Mouse (Mus musculus) testis, adult 2 months (tissue): Measurements from ENCODE around the gene Ighmbp2. TPM values are rescaled to one million over a fixed set of nuclear protein-coding genes. Genes with fewer than 3 reads are reported as not detected.
A peak's percentile ranks its signal among the peaks of the same experiment; 100 is the strongest.

Experiments
- H3K27ac ChIP-seq: fragments of 200-500 bp; 2 replicates; pipeline ENCODE4 v1.5.1; 2012; ENCODE audit warnings: low read depth, low read length; ENCODE audit not compliant: control insufficient read depth, insufficient read depth
- H3K27me3 ChIP-seq: fragments of 200-500 bp; 2 replicates; pipeline ENCODE4 v1.6.1; 2012; ENCODE audit warnings: mild to moderate bottlenecking, low read length, moderate library complexity; ENCODE audit not compliant: control insufficient read depth, insufficient read depth
- H3K36me3 ChIP-seq: fragments of 200-500 bp; 2 replicates; pipeline ENCODE4 v1.6.1; 2012; ENCODE audit warnings: mild to moderate bottlenecking, low read length; ENCODE audit not compliant: control insufficient read depth, insufficient read depth
- H3K4me1 ChIP-seq: fragments of 200-500 bp; 2 replicates; pipeline ENCODE4 v1.6.1; 2012; ENCODE audit warnings: low read length; ENCODE audit not compliant: control insufficient read depth, insufficient read depth
- H3K4me3 ChIP-seq: fragments of 200-500 bp; 2 replicates; pipeline ENCODE4 v1.5.1; 2012; ENCODE audit warnings: low read depth, mild to moderate bottlenecking, low read length, moderate library complexity, mixed read lengths; ENCODE audit not compliant: control insufficient read depth
- CTCF ChIP-seq: fragments of 200-500 bp; IDR thresholded peaks from 2 replicates; pipeline ENCODE4 v1.5.1; 2012; ENCODE audit warnings: low read depth, mild to moderate bottlenecking, inconsistent platforms, low read length, moderate library complexity; ENCODE audit not compliant: control insufficient read depth, insufficient read depth, insufficient replicate concordance
- POLR2A ChIP-seq: fragments of 200-500 bp; IDR thresholded peaks from 2 replicates; pipeline ENCODE4 v1.6.1; 2012; ENCODE audit warnings: low read depth, mild to moderate bottlenecking, inconsistent platforms, low read length, moderate library complexity; ENCODE audit not compliant: control insufficient read depth
- polyA plus RNA-seq: library from polyadenylated mRNA; depleted of rRNA; stranded (reverse); fragments of >200 nt; gene quantifications from 2 replicates; pipeline ENCODE4 v1.2.3, GENCODE M21; 2012

Gene Ighmbp2
- polyA plus RNA-seq, 1 experiment: 4.1 TPM

DNA sequence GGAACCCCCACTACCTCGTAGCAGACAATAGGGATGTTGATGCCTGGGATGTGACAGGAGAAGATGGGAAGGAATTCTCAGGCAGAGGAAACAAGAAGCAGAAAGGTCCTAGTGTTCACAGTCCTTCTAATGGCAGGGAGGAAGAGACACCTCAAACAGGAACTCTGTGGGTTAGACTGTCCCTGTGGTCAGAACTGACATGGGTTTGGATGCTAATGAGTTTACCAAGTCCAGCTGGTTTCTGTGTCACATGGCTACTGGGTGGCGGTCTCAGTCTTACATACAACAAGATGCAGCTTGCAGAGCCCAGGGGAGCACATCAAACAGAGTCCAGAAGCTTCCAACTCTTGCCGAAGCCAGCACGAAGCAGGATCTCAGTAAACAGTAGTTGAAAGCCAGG, 21.2 kb upstream of the Ighmbp2 start:
- H3K36me3 ChIP-seq: no peaks in the 10 kb centered on the region
- no peaks in the 10 kb centered on the region for H3K27me3 ChIP-seq
- TF ChIP-seq CTCF: no peak
- TF ChIP-seq POLR2A: no peak
- H3K4me1 ChIP-seq: peaks cover 3% of the 10 kb centered on the region
- no peak overlapping the region for H3K4me3 ChIP-seq
- no peak overlapping the region for H3K27ac ChIP-seq

DNA sequence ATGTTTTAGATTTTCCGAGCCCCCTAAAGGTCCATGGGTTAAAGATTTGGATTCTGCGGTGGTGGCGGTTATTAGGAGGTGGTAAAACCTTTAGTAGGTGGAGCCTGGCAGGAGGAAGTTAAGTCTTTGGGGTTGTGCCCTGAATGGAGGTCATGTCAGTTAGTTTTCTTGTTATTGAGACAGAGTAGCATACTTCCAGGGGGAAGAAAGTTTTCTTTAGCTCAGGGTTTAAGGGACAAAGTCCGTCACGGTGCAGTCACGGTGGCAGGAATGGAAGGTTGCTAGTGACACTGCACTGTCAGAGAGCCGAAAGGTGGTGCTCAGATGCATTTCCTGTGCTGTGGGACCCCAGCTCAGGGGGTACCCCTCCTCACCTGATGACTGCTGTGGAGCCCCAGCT, 15.0 kb upstream of the Ighmbp2 start:
- no peak overlapping the region for H3K4me3 ChIP-seq

DNA sequence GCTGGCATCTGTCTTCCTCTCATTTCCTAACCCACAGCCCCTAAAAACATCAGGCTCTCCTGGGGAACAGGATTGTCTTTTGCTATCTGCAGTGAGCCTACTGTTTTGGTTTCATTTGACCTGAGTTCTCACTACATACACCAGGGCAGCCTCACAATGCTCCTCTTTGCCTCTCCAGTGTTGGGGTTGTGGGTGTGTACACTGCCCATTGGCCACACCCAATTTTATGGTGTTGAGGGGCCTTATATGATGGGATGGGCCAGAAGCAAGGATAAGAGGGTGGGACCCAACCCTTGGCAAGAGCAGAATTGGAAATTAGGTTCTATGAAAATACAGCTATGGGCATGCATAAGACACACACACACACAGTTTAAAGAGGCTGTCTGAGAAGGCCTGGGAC, 14.2 kb upstream of the Ighmbp2 start:
- H3K4me3 ChIP-seq: no peak overlapping the region
- H3K27me3 ChIP-seq: no peaks in the 10 kb centered on the region
- no peaks in the 10 kb centered on the region for H3K36me3 ChIP-seq
- H3K4me1 ChIP-seq: no peaks in the 10 kb centered on the region
- H3K27ac ChIP-seq: no peak overlapping the region
- no peak for TF ChIP-seq POLR2A
- TF ChIP-seq CTCF: no peak

More for the DNA sequence above, 15.0 kb upstream of the Ighmbp2 start:
- H3K27me3 ChIP-seq: no peaks in the 10 kb centered on the region
- no peaks in the 10 kb centered on the region for H3K4me1 ChIP-seq
- no peak overlapping the region for H3K27ac ChIP-seq
- H3K36me3 ChIP-seq: no peaks in the 10 kb centered on the region
- no peak for TF ChIP-seq CTCF

DNA sequence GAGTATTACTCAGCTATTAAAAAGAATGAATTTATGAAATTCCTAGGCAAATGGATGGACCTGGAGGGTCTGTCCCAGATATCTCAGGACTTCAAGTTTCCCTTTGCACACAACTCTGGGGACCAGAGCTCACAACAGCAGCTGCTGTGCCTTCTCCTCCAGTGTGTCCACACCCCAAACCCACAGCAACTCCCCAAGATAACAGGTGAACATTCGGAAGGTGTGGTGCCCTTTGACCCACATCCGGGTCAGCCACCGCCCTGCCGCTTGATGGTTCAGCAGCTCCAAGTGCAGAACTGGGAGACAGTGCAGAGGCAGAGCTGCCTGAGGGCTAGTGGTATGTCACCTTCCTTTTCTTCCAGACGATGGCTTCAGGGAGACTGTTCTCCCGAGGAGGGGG, 12.4 kb upstream of the Ighmbp2 start:
- H3K4me3 ChIP-seq: no peak overlapping the region
- no peaks in the 10 kb centered on the region for H3K4me1 ChIP-seq

DNA sequence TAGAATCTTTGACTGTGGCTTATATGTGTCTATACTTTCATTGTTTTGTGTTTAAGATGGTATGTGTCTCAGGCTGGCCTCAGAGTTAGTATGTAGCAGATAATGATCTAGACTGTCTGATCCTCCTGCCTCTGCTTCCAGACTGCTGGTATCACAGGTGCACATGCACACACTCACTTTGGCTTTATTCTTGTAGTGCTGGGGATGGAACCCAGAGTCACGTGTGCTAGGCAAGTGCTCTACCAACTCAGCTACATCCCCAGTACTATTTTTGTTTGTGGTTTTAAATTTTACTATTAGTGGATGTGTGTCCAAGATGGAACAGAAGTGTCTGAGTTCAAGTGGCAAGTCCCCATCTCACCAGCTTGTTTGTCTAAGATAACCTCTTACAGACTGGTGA, 10.2 kb upstream of the Ighmbp2 start:
- H3K27ac ChIP-seq: no peak overlapping the region
- peaks cover 4% of the 10 kb centered on the region for H3K36me3 ChIP-seq
- H3K4me1 ChIP-seq: no peaks in the 10 kb centered on the region
- H3K4me3 ChIP-seq: no peak overlapping the region
- TF ChIP-seq POLR2A (no peak), CTCF (no peak)
- no peaks in the 10 kb centered on the region for H3K27me3 ChIP-seq

More for the DNA sequence above, 12.4 kb upstream of the Ighmbp2 start:
- Histone ChIP-seq H3K36me3 (no peaks in the 10 kb centered on the region), H3K27ac (no peak overlapping the region), H3K27me3 (no peaks in the 10 kb centered on the region)
- TF ChIP-seq POLR2A (no peak), CTCF (no peak)

DNA sequence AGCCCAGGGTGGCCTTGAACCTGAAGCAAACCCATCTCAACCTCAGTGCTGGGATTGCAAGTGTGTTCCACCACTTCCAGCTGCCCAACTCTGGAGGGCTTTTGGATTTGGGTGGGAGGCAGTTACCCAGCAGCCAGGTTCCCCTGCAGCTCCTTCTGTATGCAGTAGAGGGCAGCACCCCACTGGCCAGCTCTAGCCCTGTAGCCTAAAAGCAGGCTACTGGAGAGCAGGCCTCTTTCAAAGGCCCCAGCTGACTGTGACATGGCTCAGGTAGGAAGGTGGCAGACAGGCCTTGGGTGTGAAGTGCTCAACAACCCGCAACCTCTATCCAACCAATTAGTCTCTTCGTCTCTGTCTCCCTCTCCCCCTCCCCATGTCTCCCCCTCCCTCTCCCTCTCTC, 9.2 kb upstream of the Ighmbp2 start:
- Histone ChIP-seq H3K27me3 (no peaks in the 10 kb centered on the region), H3K4me3 (no peak overlapping the region), H3K36me3 (peaks cover 4% of the 10 kb centered on the region), H3K4me1 (no peaks in the 10 kb centered on the region), H3K27ac (no peak overlapping the region)
- TF ChIP-seq CTCF (peak; percentile 66; the same call in 1 of the 2 replicates), POLR2A (no peak)

DNA sequence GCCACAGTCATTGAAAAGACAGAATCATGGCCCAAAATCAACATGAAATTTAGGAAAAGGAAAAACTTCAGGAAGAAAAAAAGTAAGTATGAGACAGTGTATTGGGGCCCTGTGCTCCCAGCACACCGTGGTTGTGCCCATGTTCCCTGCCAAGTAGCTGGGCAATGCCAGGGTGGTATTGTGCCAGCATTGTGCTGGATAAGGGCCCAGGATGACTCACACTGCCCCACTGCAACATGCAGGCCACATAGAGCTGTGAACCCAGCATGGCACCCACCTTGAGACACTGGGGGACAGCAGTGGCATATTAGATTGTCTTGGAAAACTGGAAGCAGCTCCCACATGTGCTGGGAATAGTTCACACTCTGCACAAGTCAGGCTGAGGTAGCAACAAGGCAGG, 6.2 kb upstream of the Ighmbp2 start:
- Histone ChIP-seq H3K4me1 (no peaks in the 10 kb centered on the region), H3K27ac (no peak overlapping the region), H3K4me3 (no peak overlapping the region), H3K27me3 (no peaks in the 10 kb centered on the region), H3K36me3 (peaks cover 4% of the 10 kb centered on the region)
- TF ChIP-seq CTCF (no peak), POLR2A (no peak)

DNA sequence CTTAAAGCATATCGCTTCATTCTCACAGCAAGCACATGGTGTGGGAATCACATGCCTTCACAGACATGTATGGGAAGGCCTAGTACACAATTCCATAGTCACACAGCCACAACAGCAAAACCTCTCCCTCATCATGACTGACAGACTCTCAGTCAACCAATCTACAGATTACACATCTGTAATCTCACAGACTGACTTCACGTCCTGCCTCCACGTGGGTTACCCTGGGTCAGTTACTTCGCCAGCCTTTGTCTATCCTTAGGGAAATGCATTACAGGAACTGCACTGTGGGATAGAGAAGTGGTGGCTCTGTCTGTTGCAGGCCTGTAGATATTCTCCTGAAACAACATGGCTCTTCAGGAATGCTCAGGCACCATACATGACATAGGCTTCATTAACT, 931 bp downstream of the Ighmbp2 start:
- H3K36me3 ChIP-seq: no peaks in the 10 kb centered on the region; the same call in 1 of the 2 replicates
- TF ChIP-seq POLR2A (no peak), CTCF (no peak)
- H3K27ac ChIP-seq: no peak overlapping the region
- peaks cover 7% of the 10 kb centered on the region; the same call in 1 of the 2 replicates for H3K4me1 ChIP-seq
- peak overlapping the region; percentile 100 for H3K4me3 ChIP-seq
- no peaks in the 10 kb centered on the region for H3K27me3 ChIP-seq
